Mouse (Mus musculus) ES-CJ7 (cell line): Measurements from ENCODE around the gene Suox.
A peak's percentile ranks its signal among the peaks of the same experiment; 100 is the strongest.

ENCODE experiments used
- DNase-seq: peaks from one replicate; pipeline ENCODE4 v3.0.0; 2011; ENCODE audit warnings: low read depth, low spot score

Gene Suox

GRCm38 (mm10) chr10:128673763-128674468, at the start of gene Suox:
Suox (minus strand) TSS chr10:128674073.
- DNase-seq = peak; percentile 73

GRCm38 (mm10) chr10:128715559-128716537, 42.0 kb upstream of the Suox start:
- DNase-seq = no peak

- peak; percentile 53 for DNase-seq
Observed at GRCm38 (mm10) chr10:128711318-128711717, 37.4 kb upstream of the Suox start.

GRCm38 (mm10) chr10:128705317-128705693, 31.4 kb upstream of the Suox start:
- no peak for DNase-seq

GRCm38 (mm10) chr10:128704491-128705316, 30.8 kb upstream of the Suox start, which contains the start of gene Cdk2:
Cdk2 (minus strand) TSS chr10:128705031.
- DNase-seq = peak; percentile 92

- no peak for DNase-seq
Observed at GRCm38 (mm10) chr10:128703895-128704294, 30.0 kb upstream of the Suox start, which contains the start of gene Pmel. Pmel (plus strand) TSS chr10:128704195.

- no peak for DNase-seq
Observed at GRCm38 (mm10) chr10:128702328-128703007, 28.6 kb upstream of the Suox start.

GRCm38 (mm10) chr10:128700712-128701111, 26.8 kb upstream of the Suox start:
- DNase-seq = no peak

- no peak for DNase-seq
Observed at GRCm38 (mm10) chr10:128699611-128700010, 25.7 kb upstream of the Suox start.

GRCm38 (mm10) chr10:128699006-128699405, 25.1 kb upstream of the Suox start:
- no peak for DNase-seq

- peak; percentile 67 for DNase-seq
Observed at GRCm38 (mm10) chr10:128697072-128697725, 23.3 kb upstream of the Suox start.

GRCm38 (mm10) chr10:128695992-128696807, 22.3 kb upstream of the Suox start, which contains the start of gene Rab5b:
Rab5b (minus strand) TSS chr10:128696264.
- DNase-seq = peak; percentile 100

GRCm38 (mm10) chr10:128695411-128695991, 21.6 kb upstream of the Suox start:
- peak; percentile 54 for DNase-seq

- no peak for DNase-seq
Observed at GRCm38 (mm10) chr10:128674469-128675008, 666 bp upstream of the Suox start.

- DNase-seq = no peak
Observed at GRCm38 (mm10) chr10:128671148-128671547, 2.7 kb downstream of the Suox start.

GRCm38 (mm10) chr10:128668790-128669672, 4.8 kb downstream of the Suox start:
- peak; percentile 86 for DNase-seq

- no peak for DNase-seq
Observed at GRCm38 (mm10) chr10:128665806-128666205, 8.1 kb downstream of the Suox start.

GRCm38 (mm10) chr10:128665307-128665706, 8.6 kb downstream of the Suox start:
- DNase-seq = no peak
